Mouse (Mus musculus) midbrain, embryonic 12.5 days (tissue): ENCODE results near the gene Cit. TPM values are rescaled to one million over a fixed set of nuclear protein-coding genes. Genes with fewer than 3 reads are reported as not detected.

Experiments used
- ATAC-seq: fragments of 200-750 bp; cut with Nextera tagmentation; 2 replicates; pipeline ENCODE4 v1.8.0; 2017; ENCODE audit warnings: low read depth, moderate TSS enrichment, moderate library complexity; ENCODE audit not compliant: low FRiP score
- H3K27ac ChIP-seq: fragments of 300-500 bp; sonication (generic); replicated peaks from 2 replicates; pipeline ENCODE4 v1.5.1; 2016; ENCODE audit warnings: mild to moderate bottlenecking
- H3K27me3 ChIP-seq: fragments of 300-500 bp; sonication (generic); 2 replicates; pipeline ENCODE4 v1.6.1; 2016; ENCODE audit warnings: mild to moderate bottlenecking
- H3K36me3 ChIP-seq: fragments of 300-500 bp; sonication (generic); 2 replicates; pipeline ENCODE4 v1.6.1; 2016
- H3K4me1 ChIP-seq: fragments of 300-500 bp; sonication (generic); 2 replicates; pipeline ENCODE4 v1.6.1; 2016
- H3K4me2 ChIP-seq: fragments of 300-500 bp; sonication (generic); replicated peaks from 2 replicates; pipeline ENCODE4 v1.6.1; 2016; ENCODE audit warnings: mild to moderate bottlenecking, moderate library complexity
- H3K4me3 ChIP-seq: fragments of 300-500 bp; sonication (generic); 2 replicates; pipeline ENCODE4 v1.5.1; 2016; ENCODE audit warnings: mild to moderate bottlenecking
- H3K9ac ChIP-seq: fragments of 300-500 bp; sonication (generic); replicated peaks from 2 replicates; pipeline ENCODE4 v1.6.1; 2016; ENCODE audit warnings: mild to moderate bottlenecking, moderate library complexity
- H3K9me3 ChIP-seq: fragments of 300-500 bp; sonication (generic); 2 replicates; pipeline ENCODE4 v1.6.1; 2016; ENCODE audit warnings: mild to moderate bottlenecking
- WGBS: fragments of 180-500 bp; shearing (Covaris S2); methylation state at CpG from one replicate; pipeline ENCODE4 v1.1.7; 2016; 5-methylcytosine and 5-hydroxymethylcytosine counted together
- polyA plus RNA-seq: library from polyadenylated mRNA; unstranded; fragments of >200 nt; fragmentation: Nextera tagmentation; extraction: Ambion mirVana; gene quantifications from 2 replicates; pipeline ENCODE4 v1.2.1, GENCODE M21; 2016

Gene Cit
- polyA plus RNA-seq, 1 experiment from 2014 or later = 42.5 TPM

DNA sequence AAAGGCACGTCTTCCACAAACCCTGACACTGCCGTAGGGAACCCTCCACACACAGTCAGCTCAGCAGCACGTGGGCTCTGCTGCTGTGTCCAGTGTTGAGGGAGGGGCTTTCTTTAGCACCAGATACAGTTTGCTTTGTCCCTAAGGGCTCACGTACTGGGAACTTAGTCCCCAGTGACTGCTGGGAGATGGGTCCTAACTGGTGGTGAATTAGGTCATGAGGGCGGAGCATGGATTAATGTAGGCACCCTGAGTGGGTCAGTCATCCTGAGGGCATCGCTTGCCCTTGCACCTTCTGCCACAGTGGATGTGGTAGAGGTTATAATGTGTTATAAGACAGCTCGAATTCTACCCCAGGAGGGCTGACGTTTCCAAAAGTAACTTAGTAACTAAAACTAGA, 172.3 kb downstream of the Cit start:
- Histone ChIP-seq H3K9me3 (no peaks in the 10 kb centered on the region), H3K4me2 (no peak overlapping the region), H3K4me3 (no peak overlapping the region), H3K27me3 (no peaks in the 10 kb centered on the region), H3K4me1 (peaks cover under 1% of the 10 kb centered on the region), H3K36me3 (peaks cover 95% of the 10 kb centered on the region), H3K9ac (no peak overlapping the region), H3K27ac (no peak overlapping the region)
- ATAC-seq = no peak
- 92% methylated on average over 8 of the region's 8 CpGs for WGBS

DNA sequence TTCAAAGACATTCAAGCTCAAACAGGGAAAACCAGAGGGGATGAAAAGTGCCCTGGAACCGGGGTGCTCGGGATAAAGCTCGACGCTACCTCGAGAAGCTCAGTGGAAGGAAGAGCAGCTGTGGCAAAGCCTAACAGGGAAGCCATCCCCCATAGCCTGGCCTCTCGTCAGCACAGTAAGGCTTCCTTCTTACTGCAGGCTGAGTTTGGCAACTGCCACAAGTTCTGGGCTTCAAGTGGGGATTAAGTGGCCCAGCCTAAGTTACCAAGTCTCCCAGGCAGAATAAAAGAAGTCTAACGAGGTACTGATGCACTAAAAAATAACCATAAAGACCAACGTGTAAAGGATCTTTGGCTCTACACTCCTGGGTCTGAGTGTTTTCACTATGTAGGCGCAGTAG, 173.1 kb downstream of the Cit start:
- no peak overlapping the region for H3K9ac ChIP-seq
- no peak overlapping the region for H3K4me3 ChIP-seq
- peaks cover 9% of the 10 kb centered on the region for H3K4me1 ChIP-seq
- whole genome bisulfite sequencing = 93% methylated on average over 9 of the region's 9 CpGs
- H3K4me2 ChIP-seq = no peak overlapping the region
- no peak for ATAC-seq
- H3K27ac ChIP-seq = no peak overlapping the region
- H3K27me3 ChIP-seq = no peaks in the 10 kb centered on the region
- H3K9me3 ChIP-seq = no peaks in the 10 kb centered on the region
- peaks cover 87% of the 10 kb centered on the region for H3K36me3 ChIP-seq

DNA sequence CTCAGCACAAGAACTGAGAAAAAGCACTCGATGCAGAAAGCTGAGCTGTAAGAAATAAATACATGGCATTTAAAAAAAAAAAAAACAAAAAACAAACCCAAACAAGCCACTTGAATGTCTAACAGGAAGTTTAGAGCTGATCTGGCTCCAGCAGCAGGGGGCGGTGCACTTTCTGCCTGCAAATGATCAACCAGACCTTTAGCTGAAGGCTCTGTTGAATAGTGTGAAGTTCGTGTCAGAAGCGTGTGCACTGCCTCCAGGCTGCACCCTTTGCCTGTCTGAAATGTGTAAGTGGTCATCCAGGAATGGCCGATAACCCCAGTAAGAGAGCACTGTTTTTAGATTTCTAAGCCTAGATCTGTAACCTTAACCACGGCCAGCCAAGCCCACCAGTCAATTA, 173.7 kb downstream of the Cit start:
- H3K4me1 ChIP-seq = peaks cover 15% of the 10 kb centered on the region
- no peaks in the 10 kb centered on the region for H3K27me3 ChIP-seq
- H3K27ac ChIP-seq = no peak overlapping the region
- no peak for ATAC-seq
- H3K36me3 ChIP-seq = peaks cover 81% of the 10 kb centered on the region
- WGBS = 87% methylated on average over 6 of the region's 6 CpGs
- no peaks in the 10 kb centered on the region for H3K9me3 ChIP-seq
- no peak overlapping the region for H3K4me2 ChIP-seq
- no peak overlapping the region for H3K9ac ChIP-seq
- H3K4me3 ChIP-seq = no peak overlapping the region

DNA sequence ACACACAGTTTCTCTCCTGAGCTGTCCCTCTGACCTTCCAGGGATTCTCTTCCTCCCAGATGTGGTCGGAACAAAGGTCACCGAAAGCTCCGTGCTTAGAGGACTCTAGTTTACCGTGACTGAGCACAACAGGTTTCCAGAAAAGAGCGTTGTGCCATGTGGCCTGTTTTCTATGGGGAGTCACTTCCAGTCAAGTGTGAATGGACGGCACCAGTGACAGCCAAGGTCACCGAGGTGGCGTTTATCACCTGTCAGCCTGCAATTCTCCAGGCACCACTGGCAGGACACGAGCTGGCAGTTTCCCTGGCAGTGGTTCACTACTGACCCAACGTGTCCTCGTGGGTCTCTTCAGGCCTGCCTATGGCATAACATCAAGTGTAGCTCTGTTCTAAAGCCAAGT, 174.3 kb downstream of the Cit start:
- no peak for ATAC-seq
- no peak overlapping the region for H3K4me3 ChIP-seq
- peaks cover 16% of the 10 kb centered on the region for H3K4me1 ChIP-seq
- no peak overlapping the region for H3K9ac ChIP-seq
- H3K36me3 ChIP-seq = peaks cover 75% of the 10 kb centered on the region
- no peak overlapping the region for H3K4me2 ChIP-seq
- no peaks in the 10 kb centered on the region for H3K9me3 ChIP-seq
- no peaks in the 10 kb centered on the region for H3K27me3 ChIP-seq
- WGBS = 88% methylated on average over 11 of the region's 11 CpGs
- no peak overlapping the region for H3K27ac ChIP-seq

GRCm38 (mm10) chr5:116021552-116021951, 176.5 kb downstream of the Cit start:
- Histone ChIP-seq H3K36me3 (peaks cover 53% of the 10 kb centered on the region), H3K9me3 (no peaks in the 10 kb centered on the region), H3K9ac (no peak overlapping the region), H3K4me2 (no peak overlapping the region), H3K4me1 (peaks cover 16% of the 10 kb centered on the region), H3K27me3 (no peaks in the 10 kb centered on the region), H3K27ac (no peak overlapping the region), H3K4me3 (no peak overlapping the region)
- no peak for ATAC-seq
- WGBS = 93% methylated on average over 14 of the region's 14 CpGs

- Histone ChIP-seq H3K4me2 (0 out of 2 replicates have a peak overlapping the region, but pooled peaks have one; percentile 87), H3K9ac (no peak overlapping the region), H3K9me3 (no peaks in the 10 kb centered on the region), H3K4me3 (0 out of 2 replicates have a peak overlapping the region, but pooled peaks have one; percentile 91), H3K36me3 (peaks cover 47% of the 10 kb centered on the region), H3K27me3 (no peaks in the 10 kb centered on the region), H3K27ac (no peak overlapping the region), H3K4me1 (peaks cover 16% of the 10 kb centered on the region)
- ATAC-seq = no peak
- 96% methylated on average over 12 of the region's 12 CpGs for WGBS
These were observed 177.1 kb downstream of the Cit start for GRCm38 (mm10) chr5:116022131-116022530.

DNA sequence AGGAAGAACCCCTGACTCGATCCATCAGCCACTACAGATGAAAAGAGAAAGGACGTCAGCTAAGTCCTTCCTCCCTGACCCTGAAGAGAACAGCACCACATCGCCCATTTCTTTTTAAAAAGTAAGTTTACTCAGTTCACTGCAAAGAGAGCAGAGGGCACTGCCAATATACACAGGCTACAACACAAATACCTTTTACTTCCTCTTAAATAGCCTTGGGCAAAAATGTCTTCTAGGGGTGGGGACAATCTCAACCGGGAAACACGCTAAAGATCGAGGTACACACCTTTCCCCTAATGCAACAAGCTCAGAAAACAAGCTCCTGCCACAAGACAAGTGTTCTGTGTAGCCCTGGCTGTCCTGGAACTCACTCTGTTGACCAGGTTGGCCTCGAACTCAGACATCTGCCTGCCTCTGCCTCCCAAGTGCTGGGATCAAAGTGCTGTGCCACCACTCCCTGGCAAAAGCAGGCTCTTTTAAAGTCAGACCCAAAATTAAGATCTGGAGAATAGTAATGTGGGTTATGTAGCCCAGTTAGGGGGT, 177.7 kb downstream of the Cit start:
- H3K9ac ChIP-seq = peak overlapping the region; percentile 85
- peaks cover 41% of the 10 kb centered on the region for H3K36me3 ChIP-seq
- peaks cover 16% of the 10 kb centered on the region for H3K4me1 ChIP-seq
- WGBS = 86% methylated on average over 7 of the region's 7 CpGs
- H3K4me2 ChIP-seq = peak overlapping the region; percentile 87
- H3K27me3 ChIP-seq = no peaks in the 10 kb centered on the region
- H3K4me3 ChIP-seq = peak overlapping the region; percentile 91; the same call in 1 of the 2 replicates
- no peaks in the 10 kb centered on the region for H3K9me3 ChIP-seq
- ATAC-seq = no peak
- H3K27ac ChIP-seq = no peak overlapping the region

DNA sequence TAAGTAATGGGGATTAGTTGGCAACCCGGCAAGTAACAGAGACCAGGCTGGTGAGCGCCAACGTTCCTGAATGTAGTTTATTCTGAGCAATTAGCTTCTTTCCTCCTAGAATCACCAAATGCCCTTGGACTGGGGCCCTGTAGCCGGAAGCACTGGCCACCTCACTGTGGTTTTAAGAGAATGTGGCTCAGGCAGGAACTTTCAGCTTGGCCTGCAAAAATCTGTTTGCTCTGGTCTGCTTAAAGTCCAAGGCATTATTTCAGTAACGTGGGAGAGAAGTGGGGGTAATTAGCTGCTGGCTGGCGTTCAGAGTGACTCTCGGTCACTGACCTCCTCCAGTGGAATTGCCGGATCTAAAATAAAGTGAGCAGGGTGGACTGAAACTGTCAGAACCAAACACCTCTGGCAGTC, 178.2 kb downstream of the Cit start:
- ATAC-seq = no peak
- Histone ChIP-seq H3K4me2 (peak overlapping the region; percentile 87), H3K9ac (peak overlapping the region; percentile 85), H3K4me1 (peaks cover 16% of the 10 kb centered on the region), H3K27me3 (no peaks in the 10 kb centered on the region), H3K36me3 (peaks cover 36% of the 10 kb centered on the region), H3K4me3 (peak overlapping the region; percentile 91), H3K9me3 (no peaks in the 10 kb centered on the region), H3K27ac (0 out of 2 replicates have a peak overlapping the region, but pooled peaks have one; percentile 10)
- 31% methylated on average over 8 of the region's 8 CpGs for WGBS

- peaks cover 16% of the 10 kb centered on the region for H3K4me1 ChIP-seq
- no peaks in the 10 kb centered on the region for H3K9me3 ChIP-seq
- no peaks in the 10 kb centered on the region for H3K27me3 ChIP-seq
- H3K4me2 ChIP-seq = peak overlapping the region; percentile 87
- ATAC-seq = peak; percentile 72
- H3K36me3 ChIP-seq = peaks cover 30% of the 10 kb centered on the region
- peak overlapping the region; percentile 91 for H3K4me3 ChIP-seq
- H3K27ac ChIP-seq = peak overlapping the region; percentile 81
- peak overlapping the region; percentile 85 for H3K9ac ChIP-seq
- under 1% methylated on average over 28 of the region's 28 CpGs for WGBS
These were observed 178.8 kb downstream of the Cit start for GRCm38 (mm10) chr5:116023821-116024284.

- no peaks in the 10 kb centered on the region for H3K9me3 ChIP-seq
- ATAC-seq = peak; percentile 96
- WGBS = under 1% methylated on average over 46 of the region's 46 CpGs
- H3K9ac ChIP-seq = peak within 1 kb of the TSS; percentile 85
- H3K4me2 ChIP-seq = peak within 1 kb of the TSS; percentile 87
- H3K4me1 ChIP-seq = peaks cover 16% of the 10 kb centered on the region
- peak within 1 kb of the TSS; percentile 81 for H3K27ac ChIP-seq
- H3K4me3 ChIP-seq = peak within 1 kb of the TSS; percentile 91
- H3K27me3 ChIP-seq = 0 out of 2 replicates have a peak, but pooled peaks cover 3% of the 10 kb centered on the region
- peaks cover 25% of the 10 kb centered on the region for H3K36me3 ChIP-seq
These were observed 179.3 kb downstream of the Cit start, which contains the start of gene Prkab1 for GRCm38 (mm10) chr5:116024327-116024739. Prkab1 (minus strand) TSS chr5:116024508.

- peaks cover 7% of the 10 kb centered on the region for H3K36me3 ChIP-seq
- ATAC-seq = no peak
- H3K4me2 ChIP-seq = no peak overlapping the region
- WGBS = 92% methylated on average over 5 of the region's 5 CpGs
- no peaks in the 10 kb centered on the region for H3K9me3 ChIP-seq
- H3K27me3 ChIP-seq = 0 out of 2 replicates have a peak, but pooled peaks cover 6% of the 10 kb centered on the region
- H3K4me1 ChIP-seq = peaks cover 22% of the 10 kb centered on the region
- H3K27ac ChIP-seq = no peak overlapping the region
- no peak overlapping the region for H3K4me3 ChIP-seq
- H3K9ac ChIP-seq = no peak overlapping the region
These were observed 181.0 kb downstream of the Cit start for GRCm38 (mm10) chr5:116026107-116026506.

- ATAC-seq = no peak
- Histone ChIP-seq H3K9ac (no peak overlapping the region), H3K36me3 (peaks cover 3% of the 10 kb centered on the region), H3K27me3 (0 out of 2 replicates have a peak, but pooled peaks cover 7% of the 10 kb centered on the region), H3K9me3 (no peaks in the 10 kb centered on the region), H3K4me1 (peaks cover 22% of the 10 kb centered on the region), H3K4me3 (no peak overlapping the region), H3K27ac (no peak overlapping the region), H3K4me2 (no peak overlapping the region)
- WGBS = 93% methylated on average over 14 of the region's 14 CpGs
These were observed 181.5 kb downstream of the Cit start for GRCm38 (mm10) chr5:116026561-116026960.
